Mouse (Mus musculus): Measurements from ENCODE around the gene Duox2.
"Not testable (repeated sequence)": the region's sequence is repeated elsewhere in the genome, so short reads cannot be mapped to it uniquely, and the experiment has no call there.

Gene Duox2

GRCm38 (mm10) chr2:122298096-122298499 lies at the start of gene Duox2:
TSS of gene Duox2 (minus strand) at chr2:122298449.
- DNase-seq, result no peak

- peak in 1 of 2 experiments; percentile 13 for DNase-seq
These were observed 49.0 kb upstream of the Duox2 start for GRCm38 (mm10) chr2:122347257-122347656.

- DNase-seq, result not testable (repeated sequence)
These were observed 47.9 kb upstream of the Duox2 start for GRCm38 (mm10) chr2:122346164-122346563.

- no peak for DNase-seq
These were observed 47.1 kb upstream of the Duox2 start for GRCm38 (mm10) chr2:122345106-122345893.

- DNase-seq, result no peak
These were observed 39.0 kb upstream of the Duox2 start for GRCm38 (mm10) chr2:122337291-122337690.

- no peak for DNase-seq
These were observed 35.9 kb upstream of the Duox2 start for GRCm38 (mm10) chr2:122334170-122334569.

GRCm38 (mm10) chr2:122332222-122332621 lies 34.0 kb upstream of the Duox2 start:
- no peak for DNase-seq

GRCm38 (mm10) chr2:122330317-122330716 lies 32.1 kb upstream of the Duox2 start:
- not testable (repeated sequence) for DNase-seq

- no peak for DNase-seq
These were observed 29.7 kb upstream of the Duox2 start for GRCm38 (mm10) chr2:122327986-122328385.

- no peak for DNase-seq
These were observed 27.1 kb upstream of the Duox2 start for GRCm38 (mm10) chr2:122325361-122325760.

GRCm38 (mm10) chr2:122324586-122324985 lies 26.3 kb upstream of the Duox2 start:
- no peak for DNase-seq

GRCm38 (mm10) chr2:122323960-122324359 lies 25.7 kb upstream of the Duox2 start:
- DNase-seq, result peak; percentile 40 to 76

GRCm38 (mm10) chr2:122317384-122317783 lies 19.1 kb upstream of the Duox2 start:
- DNase-seq, result no peak

- DNase-seq, result no peak
These were observed 17.1 kb upstream of the Duox2 start, which contains the start of gene Duox1 for GRCm38 (mm10) chr2:122315372-122315771. TSS of gene Duox1 (plus strand) at chr2:122315672.

GRCm38 (mm10) chr2:122313536-122313935 lies 15.3 kb upstream of the Duox2 start, which contains the start of gene Duoxa1:
TSS of gene Duoxa1 (minus strand) at chr2:122313730.
- no peak for DNase-seq

- peak; percentile 62 to 82 for DNase-seq
These were observed 14.6 kb upstream of the Duox2 start for GRCm38 (mm10) chr2:122312722-122313417.

- DNase-seq, result no peak
These were observed 13.3 kb upstream of the Duox2 start for GRCm38 (mm10) chr2:122311561-122311960.

GRCm38 (mm10) chr2:122309647-122310046 lies 11.4 kb upstream of the Duox2 start:
- no peak for DNase-seq

- DNase-seq, result no peak
These were observed 7.9 kb upstream of the Duox2 start for GRCm38 (mm10) chr2:122306184-122306583.

- no peak for DNase-seq
These were observed 7.0 kb upstream of the Duox2 start for GRCm38 (mm10) chr2:122305097-122305892.

GRCm38 (mm10) chr2:122304544-122304943 lies 6.3 kb upstream of the Duox2 start:
- no peak for DNase-seq

- peak; percentile 74 to 77 for DNase-seq
These were observed 4.5 kb upstream of the Duox2 start for GRCm38 (mm10) chr2:122302574-122303241.

Data from kidney, postnatal 25 days (tissue).